Mouse (Mus musculus): ENCODE measurements around the gene Trpc4ap.

Trpc4ap gene

DNA sequence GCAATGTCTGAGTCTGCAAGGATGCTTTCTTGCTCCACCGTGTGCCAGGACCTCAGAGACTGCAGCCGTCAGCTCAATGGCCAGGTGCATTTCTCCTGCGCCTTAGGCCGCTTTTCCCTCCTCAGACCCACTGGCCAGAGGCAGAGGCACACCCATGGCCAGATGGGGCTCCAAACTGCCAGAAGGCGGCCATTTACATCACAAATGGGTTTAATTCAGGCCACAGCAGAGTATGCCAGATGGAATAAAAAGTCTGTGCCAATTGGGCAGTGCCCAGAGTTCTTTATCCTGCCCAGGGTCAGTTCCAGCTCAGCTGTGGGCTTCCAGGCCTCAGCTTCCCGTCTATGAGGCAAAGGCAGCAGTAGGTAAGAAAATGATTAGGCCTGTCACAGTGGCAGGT is 51.5 kb downstream of the Trpc4ap start:
- DNase-seq (ENCODE audit: low spot score) = no peak

DNA sequence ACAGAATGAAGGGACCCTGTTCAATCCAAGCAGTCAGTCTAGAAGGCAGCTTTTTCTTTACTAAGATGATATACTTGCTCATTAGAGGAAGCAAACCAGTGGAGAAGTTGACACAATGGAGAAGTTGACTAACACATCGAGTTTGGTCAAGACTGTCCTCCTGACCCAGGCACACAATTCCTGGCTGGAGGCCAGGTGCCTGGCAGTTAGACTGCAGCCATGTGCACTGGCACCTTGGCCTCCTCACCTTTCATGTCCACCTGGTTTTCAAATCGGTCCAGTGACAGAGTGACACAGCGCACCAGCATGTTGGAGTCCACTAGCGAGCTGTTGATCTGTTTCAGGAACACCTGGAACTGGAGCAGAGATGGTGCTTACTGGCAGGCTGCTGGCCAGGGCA is 54.8 kb downstream of the Trpc4ap start:
- DNase-seq (ENCODE audit: low spot score) = no peak

DNA sequence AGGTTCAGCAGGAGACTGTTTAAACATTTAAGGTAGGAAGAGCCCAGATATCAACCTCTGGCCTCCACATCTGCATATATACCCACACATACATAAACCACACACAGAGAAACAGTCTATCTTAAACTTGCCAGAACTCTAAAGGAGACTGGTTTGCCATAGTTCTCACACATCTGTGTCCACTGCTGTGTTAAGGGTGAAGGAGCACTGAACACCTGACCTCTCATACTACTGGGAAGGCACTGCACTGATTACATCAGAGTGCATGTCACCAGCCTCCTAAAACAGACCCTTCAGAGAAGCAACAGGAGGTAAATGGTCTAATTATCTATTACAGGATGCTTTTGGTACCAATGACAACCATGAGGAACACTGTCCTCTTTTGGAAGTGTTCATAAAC is 55.3 kb downstream of the Trpc4ap start:
- no peak for DNase-seq (ENCODE audit: low spot score)

DNA sequence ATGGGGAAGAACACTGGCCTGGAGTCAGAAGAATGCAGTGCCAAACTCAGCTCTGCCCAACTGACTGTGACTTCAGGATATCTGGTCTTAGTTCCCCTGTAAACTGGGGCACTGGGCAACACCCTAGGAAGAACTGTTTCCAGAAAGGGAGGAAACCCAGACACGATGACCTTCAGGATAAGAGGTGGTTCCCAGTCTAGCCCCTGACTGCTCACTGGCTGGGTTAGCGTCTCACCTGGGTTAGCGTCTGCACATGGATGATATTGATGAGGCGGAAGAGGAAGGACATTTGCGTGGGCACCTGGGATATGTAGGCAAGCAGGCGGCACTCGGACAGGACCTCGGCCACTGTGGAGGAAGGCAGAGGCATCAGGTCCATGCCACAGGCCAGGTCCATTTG is 56.2 kb downstream of the Trpc4ap start:
- DNase-seq (ENCODE audit: low spot score) = no peak

DNA sequence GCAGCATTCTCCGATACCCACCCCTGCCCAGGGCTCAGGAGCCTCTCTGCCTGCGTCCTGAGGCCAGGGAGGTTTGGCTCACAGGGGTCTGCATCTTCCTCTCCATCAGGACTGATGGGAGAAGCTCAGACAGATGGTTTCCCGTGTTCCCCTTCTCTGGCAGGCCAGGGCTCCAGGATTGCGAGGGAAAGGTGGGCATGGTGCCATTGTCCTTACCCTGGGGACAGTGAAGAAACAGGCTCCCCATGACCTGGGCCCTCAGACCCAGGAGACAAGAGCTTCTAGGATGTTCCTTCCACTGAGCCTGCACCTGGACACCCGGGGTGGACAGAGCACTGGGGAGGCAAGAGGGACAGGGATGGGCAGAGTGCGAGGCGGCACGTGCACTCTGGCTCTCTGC is 57.6 kb downstream of the Trpc4ap start:
- DNase-seq (ENCODE audit: low spot score) = no peak

DNA sequence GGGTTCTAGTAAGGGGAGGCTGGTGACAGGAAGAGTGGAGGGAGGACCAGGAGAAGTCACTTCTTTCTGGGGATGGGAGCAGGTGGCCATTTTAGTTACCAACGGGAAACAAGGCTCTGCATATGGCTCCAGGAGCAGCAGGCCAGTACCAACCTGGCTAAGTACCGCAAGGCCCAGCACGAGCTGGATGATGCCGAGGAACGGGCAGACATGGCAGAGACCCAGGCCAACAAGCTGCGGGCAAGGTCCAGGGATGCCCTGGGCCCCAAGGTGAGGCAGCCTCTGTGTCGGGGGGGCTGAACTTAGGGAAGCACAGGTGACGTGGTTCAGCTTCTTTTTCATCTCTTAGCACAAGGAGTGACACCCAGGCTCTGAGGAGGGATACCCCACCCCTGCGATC is 58.5 kb downstream of the Trpc4ap start:
- DNase-seq (ENCODE audit: low spot score) = no peak

DNA sequence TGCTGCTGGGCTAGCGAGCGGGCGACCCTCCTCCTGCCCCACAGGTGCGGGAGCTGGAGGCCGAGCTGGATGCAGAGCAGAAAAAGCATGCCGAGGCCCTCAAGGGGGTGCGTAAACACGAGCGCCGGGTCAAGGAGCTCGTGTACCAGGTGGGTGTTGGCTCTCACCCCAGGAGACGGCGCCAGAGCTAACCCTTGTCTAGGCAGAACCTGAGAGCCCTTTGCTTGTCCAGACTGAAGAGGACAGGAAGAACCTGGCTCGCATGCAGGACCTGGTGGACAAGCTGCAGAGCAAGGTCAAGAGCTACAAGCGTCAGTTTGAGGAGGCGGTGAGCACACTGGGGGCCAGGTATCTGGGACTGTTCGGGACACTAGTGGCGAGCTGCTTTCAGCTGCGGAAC is 59.1 kb downstream of the Trpc4ap start:
- DNase-seq (ENCODE audit: low spot score) = no peak

DNA sequence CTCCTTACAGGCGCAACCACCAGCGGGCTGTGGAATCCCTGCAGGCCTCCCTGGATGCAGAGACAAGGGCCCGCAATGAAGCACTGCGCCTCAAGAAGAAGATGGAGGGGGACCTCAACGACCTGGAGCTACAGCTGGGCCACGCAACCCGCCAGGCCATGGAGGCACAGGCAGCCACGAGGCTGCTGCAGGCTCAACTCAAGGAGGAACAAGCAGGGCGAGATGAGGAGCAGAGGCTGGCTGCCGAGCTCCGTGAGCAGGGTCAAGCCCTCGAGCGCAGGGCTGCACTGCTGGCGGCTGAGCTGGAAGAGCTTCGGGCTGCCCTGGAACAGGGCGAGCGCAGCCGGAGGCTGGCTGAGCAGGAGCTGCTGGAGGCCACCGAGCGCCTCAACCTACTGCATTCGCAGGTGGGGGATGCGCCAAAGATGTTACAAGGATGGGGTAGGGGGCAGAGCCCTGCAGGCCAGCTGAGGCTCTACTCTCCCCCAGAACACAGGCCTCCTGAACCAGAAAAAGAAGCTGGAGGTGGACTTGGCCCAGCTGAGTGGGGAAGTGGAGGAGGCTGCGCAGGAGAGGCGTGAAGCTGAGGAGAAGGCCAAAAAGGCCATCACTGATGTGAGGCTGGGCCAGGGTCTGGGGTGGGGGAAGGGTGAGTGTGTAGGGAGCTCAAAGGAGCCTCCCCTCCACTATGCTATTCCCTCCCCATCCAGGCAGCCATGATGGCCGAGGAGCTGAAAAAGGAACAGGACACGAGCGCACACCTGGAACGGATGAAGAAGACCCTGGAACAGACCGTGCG is 59.8 kb downstream of the Trpc4ap start:
- no peak for DNase-seq (ENCODE audit: low spot score)

DNA sequence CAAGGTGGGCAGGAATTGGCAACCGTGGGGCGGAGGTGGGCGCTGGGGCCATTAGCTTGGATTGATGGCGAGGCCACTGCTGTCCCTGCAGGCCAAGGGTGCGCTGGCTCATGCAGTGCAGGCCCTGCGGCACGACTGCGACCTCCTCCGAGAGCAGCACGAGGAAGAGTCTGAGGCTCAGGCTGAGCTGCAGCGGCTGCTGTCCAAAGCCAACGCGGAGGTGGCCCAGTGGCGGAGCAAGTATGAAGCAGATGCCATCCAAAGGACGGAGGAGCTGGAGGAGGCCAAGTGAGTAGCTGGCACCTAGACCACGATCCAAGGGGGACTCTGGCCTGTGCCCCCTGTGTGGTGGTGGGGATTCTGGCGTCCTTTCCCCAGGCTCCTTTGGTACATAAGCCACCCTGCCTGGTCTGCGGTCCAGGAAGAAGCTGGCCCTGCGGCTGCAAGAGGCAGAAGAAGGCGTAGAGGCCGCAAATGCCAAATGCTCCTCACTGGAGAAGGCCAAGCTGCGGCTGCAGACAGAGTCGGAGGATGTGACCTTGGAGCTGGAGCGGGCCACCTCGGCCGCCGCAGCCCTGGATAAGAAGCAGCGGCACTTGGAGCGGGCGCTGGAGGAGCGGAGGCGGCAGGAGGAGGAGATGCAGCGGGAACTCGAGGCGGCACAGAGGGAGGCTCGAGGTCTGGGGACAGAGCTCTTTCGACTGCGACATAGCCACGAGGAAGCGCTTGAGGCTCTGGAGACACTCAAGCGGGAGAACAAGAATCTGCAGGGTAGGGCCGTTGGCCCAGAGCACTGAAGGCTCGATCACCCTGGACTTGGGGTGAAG is 61.4 kb downstream of the Trpc4ap start:
- peak; percentile 71 for DNase-seq (ENCODE audit: low spot score)

DNA sequence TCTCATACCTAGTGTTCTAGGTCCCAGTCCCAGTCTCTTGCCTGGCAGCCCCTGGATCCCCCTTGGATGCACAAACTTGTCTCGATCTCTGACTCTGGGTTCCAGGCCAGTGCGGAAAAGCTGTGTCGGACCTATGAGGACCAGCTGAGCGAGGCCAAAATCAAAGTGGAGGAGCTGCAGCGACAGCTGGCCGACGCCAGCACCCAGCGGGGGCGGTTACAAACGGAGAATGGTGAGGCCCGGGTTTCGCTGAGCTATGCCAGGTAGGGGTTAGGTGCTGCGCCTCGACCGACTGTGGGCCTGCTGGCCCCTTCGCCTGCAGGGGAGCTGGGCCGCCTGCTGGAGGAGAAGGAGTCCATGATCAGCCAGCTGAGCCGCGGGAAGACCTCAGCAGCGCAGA is 62.0 kb downstream of the Trpc4ap start:
- DNase-seq (ENCODE audit: low spot score) = no peak

DNA sequence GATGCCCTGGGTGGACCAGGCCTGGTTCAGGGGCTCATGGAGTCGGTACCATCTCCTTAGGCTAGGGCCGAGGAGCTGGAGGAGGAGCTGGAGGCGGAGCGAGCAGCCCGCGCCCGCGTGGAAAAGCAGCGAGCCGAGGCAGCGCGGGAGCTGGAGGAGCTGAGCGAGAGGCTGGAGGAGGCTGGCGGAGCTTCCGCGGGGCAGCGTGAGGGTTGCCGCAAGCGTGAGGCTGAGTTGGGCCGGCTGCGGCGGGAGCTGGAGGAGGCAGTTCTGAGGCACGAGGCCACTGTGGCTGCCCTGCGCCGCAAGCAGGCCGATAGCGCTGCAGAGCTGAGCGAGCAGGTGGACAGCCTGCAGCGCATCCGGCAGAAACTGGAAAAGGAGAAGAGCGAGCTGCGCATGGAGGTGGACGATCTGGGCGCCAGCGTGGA is 62.9 kb downstream of the Trpc4ap start:
- DNase-seq (ENCODE audit: low spot score) = no peak

DNA sequence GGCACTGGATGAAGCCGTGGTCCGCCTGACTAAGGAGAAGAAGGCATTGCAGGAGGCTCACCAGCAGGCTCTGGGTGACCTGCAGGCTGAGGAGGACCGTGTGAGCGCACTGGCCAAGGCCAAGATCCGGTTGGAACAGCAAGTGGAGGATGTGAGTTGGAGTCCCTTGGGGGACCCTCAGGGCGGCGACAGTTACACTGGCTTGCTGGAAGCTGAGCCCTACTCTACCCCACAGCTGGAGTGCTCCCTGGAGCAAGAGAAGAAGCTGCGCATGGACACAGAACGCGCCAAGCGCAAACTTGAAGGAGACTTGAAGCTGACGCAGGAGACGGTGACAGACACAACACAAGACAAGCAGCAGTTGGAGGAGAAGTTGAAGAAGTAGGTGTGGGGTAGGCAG is 63.7 kb downstream of the Trpc4ap start:
- DNase-seq (ENCODE audit: low spot score) = no peak

DNA sequence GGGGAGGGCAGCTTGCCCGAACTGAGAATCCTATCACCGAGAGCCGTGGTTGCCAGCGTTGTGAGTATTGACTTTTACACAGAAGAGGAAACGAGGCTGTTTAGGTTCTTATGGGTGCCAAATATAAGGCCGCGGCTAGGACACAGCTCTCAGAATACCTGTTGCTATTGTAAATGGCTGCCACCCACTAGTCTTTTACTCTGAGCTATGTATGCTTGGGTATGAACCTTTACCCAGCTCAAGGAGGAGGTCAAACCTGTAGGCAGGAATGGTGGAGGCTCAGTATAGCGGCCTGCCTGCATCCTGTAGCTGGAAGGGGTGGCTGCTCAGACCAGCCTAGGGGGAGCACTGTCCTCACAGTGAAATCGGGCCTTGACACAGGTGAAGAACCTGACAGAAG is 64.1 kb downstream of the Trpc4ap start:
- DNase-seq (ENCODE audit: low spot score) = no peak

DNA sequence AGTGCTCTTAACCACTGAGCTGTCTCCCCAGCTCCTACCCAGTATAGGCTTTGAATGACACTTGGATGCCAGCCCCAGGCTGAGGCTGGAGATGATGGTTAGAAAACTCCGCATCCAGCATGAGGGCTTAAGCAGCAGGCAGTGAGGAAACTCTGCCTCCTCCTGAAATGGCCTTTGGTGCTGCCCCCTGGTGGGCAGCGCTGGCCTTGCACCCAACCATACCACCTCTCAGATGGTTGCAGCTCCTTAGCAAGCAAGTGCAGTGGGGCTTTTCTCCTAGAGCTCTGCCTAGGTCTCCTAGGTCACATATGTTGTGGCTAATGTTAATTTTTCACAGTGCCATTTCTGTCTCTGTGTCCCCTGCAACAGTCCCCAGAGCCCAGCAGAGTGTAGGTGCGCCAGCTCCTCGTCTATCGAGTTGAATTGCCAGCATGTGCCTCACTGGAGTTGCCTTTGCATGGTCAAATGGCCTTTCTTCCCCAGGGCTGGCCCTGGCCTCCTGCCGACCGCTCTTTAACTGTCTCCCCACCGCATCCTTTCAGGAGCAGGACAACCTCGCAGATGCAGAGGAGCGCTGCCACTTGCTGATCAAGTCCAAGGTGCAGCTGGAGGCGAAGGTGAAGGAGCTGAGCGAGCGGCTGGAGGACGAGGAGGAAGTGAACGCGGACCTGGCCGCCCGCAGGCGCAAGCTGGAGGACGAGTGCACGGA is 65.0 kb downstream of the Trpc4ap start:
- DNase-seq (ENCODE audit: low spot score) = no peak

DNA sequence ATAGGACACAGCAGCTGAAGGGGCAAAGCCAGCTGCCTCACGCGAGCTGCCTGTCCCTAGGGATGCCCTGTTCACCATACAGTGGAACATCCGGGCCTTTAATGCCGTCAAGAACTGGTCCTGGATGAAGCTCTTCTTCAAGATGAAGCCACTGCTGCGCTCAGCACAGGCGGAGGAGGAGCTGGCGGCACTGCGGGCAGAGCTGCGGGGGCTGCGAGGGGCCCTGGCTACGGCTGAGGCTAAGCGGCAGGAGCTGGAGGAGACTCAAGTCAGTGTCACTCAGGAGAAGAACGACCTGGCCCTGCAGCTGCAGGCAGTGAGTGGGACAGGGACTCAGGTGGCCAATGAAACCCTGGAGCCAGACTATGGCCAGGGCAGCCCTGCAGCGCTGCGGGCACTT is 65.9 kb downstream of the Trpc4ap start:
- DNase-seq (ENCODE audit: low spot score) = no peak

DNA sequence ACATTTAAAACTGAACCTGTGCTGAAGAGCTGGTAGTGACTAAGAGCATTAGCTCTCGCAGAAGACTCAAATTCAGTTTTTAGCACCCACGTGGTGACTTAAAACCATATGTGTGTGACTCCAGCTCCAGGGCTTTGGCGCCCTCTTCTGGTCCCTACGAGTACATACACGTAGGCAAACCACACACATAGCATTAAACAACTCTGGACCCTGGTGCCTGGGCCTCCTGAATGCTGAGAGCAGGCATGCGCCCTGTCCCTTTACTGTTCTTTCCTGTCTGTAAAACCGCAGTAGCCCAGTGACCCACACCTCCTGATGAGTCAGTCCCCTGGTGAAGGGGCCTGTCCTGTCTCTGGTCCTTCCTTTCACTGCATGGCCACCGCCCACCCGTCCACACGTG is 67.5 kb downstream of the Trpc4ap start:
- DNase-seq (ENCODE audit: low spot score) = no peak

DNA sequence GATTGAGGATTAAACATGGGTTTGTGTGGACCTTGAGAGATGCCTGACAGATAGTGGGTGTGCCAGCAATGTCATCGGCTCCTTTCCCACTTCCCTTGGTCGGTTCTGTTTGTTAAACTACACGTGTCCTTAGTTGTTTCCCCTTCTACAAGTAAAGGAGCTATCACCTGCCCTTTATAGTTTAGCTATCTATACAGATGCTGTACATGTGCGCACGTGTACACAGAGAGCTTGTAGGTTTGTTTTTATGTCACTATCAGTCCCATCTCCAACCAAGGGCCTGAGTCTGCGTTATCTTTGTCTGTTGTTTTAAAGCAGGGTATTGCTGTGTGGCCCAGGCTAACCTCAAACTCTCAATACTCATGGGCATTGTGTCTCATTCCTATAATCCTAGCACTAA is 68.2 kb downstream of the Trpc4ap start:
- DNase-seq (ENCODE audit: low spot score) = no peak

DNA sequence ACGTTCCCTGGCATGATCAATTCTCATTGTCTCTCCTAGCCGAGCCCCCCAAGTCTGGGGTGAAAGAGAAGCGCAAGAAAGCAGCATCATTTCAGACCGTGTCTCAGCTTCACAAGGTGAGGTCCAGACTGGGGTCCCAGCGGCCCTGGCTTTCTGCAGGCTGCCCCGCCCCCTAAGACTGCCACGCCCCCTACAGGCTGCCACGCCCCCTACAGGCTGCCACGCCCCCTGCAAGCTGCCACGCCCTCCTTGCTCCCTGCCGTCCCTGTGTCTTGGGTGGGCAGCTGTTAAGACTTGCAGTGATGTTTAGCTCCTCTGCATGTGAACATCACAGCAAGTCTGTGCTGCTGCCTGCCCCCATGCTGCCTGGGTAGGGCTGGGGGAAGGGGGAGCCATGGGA is 69.6 kb downstream of the Trpc4ap start:
- no peak for DNase-seq (ENCODE audit: low spot score)

DNA sequence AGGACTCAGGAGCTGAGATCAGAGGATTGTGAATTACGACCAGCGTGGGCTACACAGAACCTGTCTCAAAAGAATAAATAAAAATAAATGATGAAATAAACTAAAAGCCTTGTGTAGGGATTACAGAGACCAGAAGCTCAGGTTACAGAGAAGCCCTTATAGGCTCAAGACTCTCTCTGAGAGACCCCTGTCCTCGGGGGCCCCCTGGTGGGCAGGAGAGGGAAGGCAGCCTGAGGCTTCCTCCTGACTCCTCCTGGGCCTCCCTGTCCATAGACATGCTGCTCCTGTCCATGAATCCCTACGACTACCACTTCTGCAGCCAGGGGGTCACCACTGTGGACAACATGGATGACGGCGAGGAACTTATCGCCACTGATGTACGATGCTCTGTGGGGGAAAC is 72.4 kb downstream of the Trpc4ap start:
- peak; percentile 65 for DNase-seq (ENCODE audit: low spot score)

DNA sequence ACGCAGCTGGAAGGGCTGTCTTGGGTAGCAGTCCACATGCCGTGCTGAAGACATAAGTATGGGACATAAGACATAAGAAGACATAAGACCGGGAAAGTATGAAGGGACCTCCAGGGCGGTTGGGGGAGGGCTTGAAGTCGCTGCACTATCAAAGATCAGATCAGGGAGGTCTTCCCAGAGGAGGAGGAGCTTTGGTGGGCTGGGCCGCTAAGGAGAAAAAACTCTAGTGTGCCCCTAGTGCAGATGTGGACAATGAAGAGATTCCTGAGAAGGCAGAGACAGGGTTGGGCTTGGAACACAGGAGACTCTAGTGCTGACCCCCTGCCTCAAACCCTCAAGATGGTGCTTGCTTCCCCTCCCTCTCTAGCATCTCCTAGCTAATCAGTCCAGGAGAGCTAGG is 75.2 kb downstream of the Trpc4ap start:
- no peak for DNase-seq (ENCODE audit: low spot score)

DNA sequence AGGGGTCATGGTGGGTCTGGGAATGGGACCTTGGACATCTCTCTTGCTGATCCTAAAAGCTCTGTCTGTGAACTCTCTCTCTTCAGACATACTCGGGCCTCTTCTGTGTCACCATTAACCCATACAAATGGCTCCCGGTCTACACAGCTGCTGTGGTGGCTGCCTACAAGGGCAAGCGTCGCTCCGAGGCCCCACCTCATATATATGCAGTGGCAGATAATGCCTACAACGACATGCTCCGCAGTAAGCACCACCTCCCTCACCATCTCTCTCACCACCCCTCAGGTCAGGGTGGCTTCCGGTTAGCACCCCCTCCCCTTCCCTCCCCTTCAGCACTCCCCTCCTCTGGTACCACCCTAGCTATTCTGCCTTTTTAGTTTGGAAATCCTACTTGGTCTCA is 78.2 kb downstream of the Trpc4ap start:
- DNase-seq (ENCODE audit: low spot score) = no peak

DNA sequence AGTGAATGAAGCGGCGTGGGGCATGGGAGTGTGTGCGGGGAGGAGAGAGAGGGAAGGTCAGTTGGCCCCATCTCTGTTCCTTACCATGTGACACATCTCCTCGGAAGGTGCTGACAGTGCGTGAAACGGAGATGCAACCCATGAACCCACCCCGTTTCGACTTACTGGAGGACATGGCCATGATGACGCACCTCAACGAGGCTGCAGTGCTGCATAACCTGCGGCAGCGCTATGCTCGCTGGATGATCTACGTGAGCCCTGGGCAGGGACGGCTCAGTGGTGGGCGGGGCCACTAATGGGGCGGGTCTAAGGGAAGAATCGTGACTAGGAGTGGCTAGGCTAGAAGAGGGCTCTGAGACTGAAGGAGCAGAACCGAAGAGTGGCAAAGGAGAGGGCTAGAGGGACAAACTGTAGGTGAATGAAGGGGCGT is 78.8 kb downstream of the Trpc4ap start:
- DNase-seq (ENCODE audit: low spot score) = peak; percentile 28
